Mouse (Mus musculus): Measurements from ENCODE around the gene Ptprt.
A peak's percentile ranks its signal among the peaks of the same experiment; 100 is the strongest.

Ptprt gene

GRCm38 (mm10) chr2:161657046-161657445, 1003.9 kb downstream of the Ptprt start:
- DNase-seq = no peak

- DNase-seq = no peak
Observed at GRCm38 (mm10) chr2:161656632-161657031, 1004.3 kb downstream of the Ptprt start.

- peak in 1 of 2 experiments; percentile 3 for DNase-seq
Observed at GRCm38 (mm10) chr2:161640805-161641204, 1020.1 kb downstream of the Ptprt start.

- no peak for DNase-seq
Observed at GRCm38 (mm10) chr2:161634084-161634483, 1026.9 kb downstream of the Ptprt start.

- no peak for DNase-seq
Observed at GRCm38 (mm10) chr2:161625896-161626295, 1035.1 kb downstream of the Ptprt start.

- DNase-seq = no peak
Observed at GRCm38 (mm10) chr2:161608401-161608800, 1052.5 kb downstream of the Ptprt start.

GRCm38 (mm10) chr2:161607372-161607771, 1053.6 kb downstream of the Ptprt start:
- peak; percentile 2 to 16 for DNase-seq

- DNase-seq = no peak
Observed at GRCm38 (mm10) chr2:161600206-161600808, 1060.6 kb downstream of the Ptprt start.

- no peak for DNase-seq
Observed at GRCm38 (mm10) chr2:161593391-161594152, 1067.4 kb downstream of the Ptprt start.

- DNase-seq = no peak
Observed at GRCm38 (mm10) chr2:161574401-161574800, 1086.5 kb downstream of the Ptprt start.

- DNase-seq = no peak
Observed at GRCm38 (mm10) chr2:161572201-161572600, 1088.7 kb downstream of the Ptprt start.

- DNase-seq = peak in 1 of 2 experiments; percentile 2
Observed at GRCm38 (mm10) chr2:161570236-161570995, 1090.5 kb downstream of the Ptprt start.

- DNase-seq = no peak
Observed at GRCm38 (mm10) chr2:161561502-161561901, 1099.4 kb downstream of the Ptprt start.

- no peak for DNase-seq
Observed at GRCm38 (mm10) chr2:161557874-161558273, 1103.1 kb downstream of the Ptprt start.

- DNase-seq = no peak
Observed at GRCm38 (mm10) chr2:161553651-161554050, 1107.3 kb downstream of the Ptprt start.

GRCm38 (mm10) chr2:161552011-161552410, 1108.9 kb downstream of the Ptprt start:
- DNase-seq = no peak

GRCm38 (mm10) chr2:161549577-161549976, 1111.4 kb downstream of the Ptprt start:
- DNase-seq = no peak

GRCm38 (mm10) chr2:161547318-161547717, 1113.6 kb downstream of the Ptprt start:
- DNase-seq = no peak

GRCm38 (mm10) chr2:161545406-161545805, 1115.5 kb downstream of the Ptprt start:
- DNase-seq = no peak

- DNase-seq = no peak
Observed at GRCm38 (mm10) chr2:161534151-161534550, 1126.8 kb downstream of the Ptprt start.

- DNase-seq = no peak
Observed at GRCm38 (mm10) chr2:161527192-161527591, 1133.8 kb downstream of the Ptprt start.

GRCm38 (mm10) chr2:161519671-161520070, 1141.3 kb downstream of the Ptprt start:
- DNase-seq = no peak

- DNase-seq = peak; percentile 24 to 70
Observed at GRCm38 (mm10) chr2:161516921-161517320, 1144.0 kb downstream of the Ptprt start.

- DNase-seq = no peak
Observed at GRCm38 (mm10) chr2:161513256-161513655, 1147.7 kb downstream of the Ptprt start.

Data from kidney, postnatal 36 days (tissue).